Mouse (Mus musculus): ENCODE measurements around the gene Carmil1. TPM values are rescaled to one million over a fixed set of nuclear protein-coding genes. Genes with fewer than 3 reads are reported as not detected.
A peak's percentile ranks its signal among the peaks of the same experiment; 100 is the strongest.

Gene Carmil1
- 9.9 and 10.7 TPM in 2 replicates for polyA plus RNA-seq (2016; fragmentation: Nextera tagmentation; extraction: Ambion mirVana)

DNA sequence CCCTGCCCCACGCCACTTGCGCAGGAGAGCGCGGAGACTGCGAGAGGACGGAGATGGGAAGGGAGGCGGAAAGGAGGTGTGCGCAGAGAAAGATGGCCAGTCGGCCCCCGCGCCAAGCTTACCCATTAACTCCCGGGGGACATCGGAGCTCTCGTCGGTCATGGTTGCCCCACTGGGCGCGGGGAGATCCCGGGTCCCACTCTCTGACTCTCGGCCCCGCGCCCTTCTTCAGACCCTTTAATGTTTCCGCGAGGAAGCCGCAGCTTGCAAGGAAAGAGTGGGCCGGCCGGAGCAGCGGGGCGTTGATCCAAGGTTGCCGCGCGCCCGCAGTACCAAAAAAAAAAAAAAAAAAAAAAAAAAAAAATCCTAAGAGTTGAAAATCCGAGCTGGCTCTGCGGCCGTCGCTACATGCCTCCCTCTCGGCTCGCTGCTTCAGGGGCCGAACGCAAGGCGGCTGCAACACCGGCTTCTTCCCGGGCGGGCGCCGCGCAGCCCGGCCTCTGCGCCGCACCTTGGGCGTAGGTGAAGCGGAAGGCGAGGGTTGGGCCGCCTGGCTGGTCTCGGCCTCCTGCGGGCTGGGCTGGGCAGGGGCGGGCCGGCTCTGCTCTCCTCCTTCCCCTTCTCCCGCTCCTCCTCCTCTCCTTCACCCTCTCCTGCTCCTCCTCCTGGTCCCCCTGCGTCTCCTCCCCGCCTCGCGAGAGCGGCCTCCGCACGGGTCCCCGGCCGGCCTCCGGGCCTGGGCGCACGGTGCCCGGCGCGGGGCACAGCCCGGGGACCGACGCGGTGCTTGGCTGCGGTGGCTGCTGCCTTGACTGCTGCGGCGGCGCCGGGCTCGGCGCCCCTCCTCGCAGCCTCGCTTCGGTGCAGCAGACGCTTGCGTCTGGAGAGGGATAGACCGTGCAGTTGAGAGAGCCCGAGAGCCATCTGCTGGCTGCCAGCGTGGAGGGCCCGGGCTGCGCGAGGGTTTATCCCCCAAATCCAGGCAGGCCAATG lies at the start of gene Carmil1:
Gene Carmil1 (minus strand): TSS at position 357 of the 993 bp plus-strand sequence.
- WGBS (ENCODE audit: insufficient replicate concordance): under 1% methylated on average over 96 of the region's 96 CpGs
- no peaks in the 10 kb centered on the region for H3K36me3 ChIP-seq
- peak within 1 kb of the TSS; percentile 79 for H3K4me2 ChIP-seq
- H3K4me3 ChIP-seq: peak within 1 kb of the TSS; percentile 64
- 0 out of 2 replicates have a peak within 1 kb of the TSS, but pooled peaks have one; percentile 23 for H3K27ac ChIP-seq
- peaks cover 23% of the 10 kb centered on the region for H3K4me1 ChIP-seq
- ATAC-seq: peak; percentile 90
- H3K9me3 ChIP-seq (replicated peaks): no peaks in the 10 kb centered on the region
- peak within 1 kb of the TSS; percentile 53 for H3K9ac ChIP-seq
- peaks cover 53% of the 10 kb centered on the region for H3K27me3 ChIP-seq (replicated peaks)

DNA sequence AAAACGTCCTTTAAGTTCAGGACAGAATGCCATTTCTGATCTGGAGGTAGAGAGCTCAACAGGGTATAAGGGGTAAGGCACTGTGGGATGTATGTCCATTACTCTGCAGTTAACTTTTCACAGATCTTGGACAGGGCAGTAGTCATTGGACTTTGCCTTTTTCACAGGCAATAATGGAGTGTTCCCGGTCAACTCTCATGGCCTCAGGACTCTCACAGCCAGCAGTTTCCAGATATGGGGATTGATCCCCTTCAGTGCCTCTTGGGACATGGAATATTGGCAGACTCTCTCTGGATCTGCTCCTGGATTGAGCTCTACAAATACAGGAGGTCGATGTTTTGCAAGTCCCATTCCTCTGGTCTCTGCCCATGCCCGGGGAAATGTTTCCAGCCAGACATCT lies 49.5 kb upstream of the Carmil1 start:
- Histone ChIP-seq H3K4me2 (no peak overlapping the region), H3K27ac (no peak overlapping the region), H3K9ac (no peak overlapping the region), H3K36me3 (no peaks in the 10 kb centered on the region), H3K27me3 (replicated peaks) (peaks cover 8% of the 10 kb centered on the region; the same call in 1 of the 2 replicates), H3K9me3 (replicated peaks) (no peaks in the 10 kb centered on the region), H3K4me3 (no peak overlapping the region), H3K4me1 (no peaks in the 10 kb centered on the region)
- WGBS (ENCODE audit: insufficient replicate concordance): 66% methylated on average over 4 of the region's 4 CpGs
- ATAC-seq: no peak

DNA sequence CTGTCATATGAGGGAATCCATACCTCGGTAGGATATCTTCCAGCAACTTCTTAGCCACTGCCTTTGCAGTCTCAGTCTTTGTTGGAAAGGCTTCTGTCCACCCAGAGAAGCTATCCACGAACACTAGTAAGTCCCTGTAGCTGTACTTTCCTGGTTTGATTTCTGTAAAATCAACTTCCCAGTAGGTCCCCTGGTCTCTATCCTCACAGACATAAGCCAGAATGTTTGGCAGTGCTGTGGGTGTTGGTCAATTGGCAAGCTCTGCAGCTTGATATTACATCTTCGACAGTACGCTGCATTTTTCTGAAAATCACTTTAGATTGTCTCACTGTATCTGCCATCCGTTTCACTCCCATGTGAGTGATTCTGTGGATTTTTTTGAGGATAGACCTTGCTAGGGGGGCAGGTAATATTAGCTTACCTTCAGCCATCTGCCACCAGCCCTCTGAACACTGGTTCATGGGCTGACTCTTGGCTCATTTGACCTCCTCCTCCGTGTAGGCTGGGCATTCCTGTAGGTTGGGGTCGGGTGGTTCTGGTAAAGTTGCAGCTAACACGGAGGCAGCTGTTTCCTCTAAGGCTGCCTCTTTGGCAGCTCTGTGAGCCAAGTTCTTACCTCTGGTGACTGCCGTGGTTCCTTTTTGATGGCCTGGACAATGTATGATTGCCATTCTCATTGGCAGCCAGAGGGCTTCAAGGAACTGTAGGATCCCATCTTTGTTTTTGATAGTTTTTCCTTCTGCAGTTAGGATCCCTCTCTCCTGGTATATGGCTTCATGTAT lies 47.6 kb upstream of the Carmil1 start:
- no peaks in the 10 kb centered on the region for H3K9me3 ChIP-seq (replicated peaks)
- H3K27me3 ChIP-seq (replicated peaks): peaks cover 8% of the 10 kb centered on the region; the same call in 1 of the 2 replicates
- 61% methylated on average over 9 of the region's 9 CpGs for WGBS (ENCODE audit: insufficient replicate concordance)
- ATAC-seq: no peak
- no peak overlapping the region for H3K27ac ChIP-seq
- H3K36me3 ChIP-seq: no peaks in the 10 kb centered on the region
- no peak overlapping the region for H3K4me3 ChIP-seq
- no peaks in the 10 kb centered on the region for H3K4me1 ChIP-seq
- H3K4me2 ChIP-seq: no peak overlapping the region
- no peak overlapping the region for H3K9ac ChIP-seq

DNA sequence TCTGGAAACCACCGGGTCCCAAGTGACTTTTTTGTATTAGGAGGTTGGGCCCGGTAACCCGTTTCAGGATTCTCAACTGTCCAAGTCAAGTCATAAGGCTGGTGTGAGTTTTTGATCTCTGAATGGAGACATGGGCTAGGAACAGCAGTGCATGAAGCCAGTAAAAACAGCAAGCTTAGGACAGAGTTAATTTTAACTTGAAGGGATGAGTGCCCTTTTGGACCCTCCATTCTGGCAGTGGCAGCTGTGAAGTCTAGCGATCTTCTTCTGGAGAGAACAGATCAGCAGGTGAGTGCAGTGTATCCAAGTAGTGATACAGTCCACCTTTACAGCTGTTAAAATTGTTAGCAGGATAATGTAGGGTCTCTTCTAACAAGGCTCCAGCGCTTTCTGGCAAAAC lies 46.6 kb upstream of the Carmil1 start, which contains the start of gene Cmah:
Gene Cmah (plus strand): TSS at position 204 of the 400 bp plus-strand sequence.
- Histone ChIP-seq H3K9ac (no peak within 1 kb of the TSS), H3K4me2 (no peak within 1 kb of the TSS), H3K36me3 (no peaks in the 10 kb centered on the region), H3K4me3 (no peak within 1 kb of the TSS), H3K9me3 (replicated peaks) (no peaks in the 10 kb centered on the region), H3K27ac (no peak within 1 kb of the TSS), H3K27me3 (replicated peaks) (peaks cover 14% of the 10 kb centered on the region; the same call in 1 of the 2 replicates), H3K4me1 (no peaks in the 10 kb centered on the region)
- ATAC-seq: no peak
- WGBS (ENCODE audit: insufficient replicate concordance): 66% methylated on average over 5 of the region's 5 CpGs

DNA sequence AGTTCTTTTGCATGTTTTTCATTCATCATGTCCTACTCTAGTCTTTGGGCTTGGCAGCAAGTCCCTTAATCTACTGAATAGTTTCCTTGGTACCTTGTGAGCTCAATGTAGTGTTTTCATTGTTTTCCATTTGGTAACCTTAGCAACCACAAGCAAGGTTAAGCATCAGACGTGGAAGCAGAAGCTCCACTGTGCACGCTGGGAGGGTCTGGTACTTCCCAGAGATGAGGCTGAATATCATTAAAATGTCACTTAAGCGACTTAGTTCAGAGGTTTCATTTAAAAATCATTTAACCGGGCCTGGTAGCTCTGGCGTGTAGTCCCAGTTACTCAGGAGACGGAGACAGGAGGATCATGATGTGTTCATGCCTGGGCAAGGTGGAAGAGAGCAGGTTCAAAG lies 40.7 kb upstream of the Carmil1 start:
- 61% methylated on average over 6 of the region's 6 CpGs for WGBS (ENCODE audit: insufficient replicate concordance)
- Histone ChIP-seq H3K36me3 (no peaks in the 10 kb centered on the region), H3K9me3 (replicated peaks) (no peaks in the 10 kb centered on the region), H3K27ac (no peak overlapping the region), H3K4me1 (no peaks in the 10 kb centered on the region), H3K4me2 (no peak overlapping the region), H3K9ac (no peak overlapping the region), H3K4me3 (no peak overlapping the region), H3K27me3 (replicated peaks) (peaks cover 6% of the 10 kb centered on the region; the same call in 1 of the 2 replicates)
- ATAC-seq: no peak

DNA sequence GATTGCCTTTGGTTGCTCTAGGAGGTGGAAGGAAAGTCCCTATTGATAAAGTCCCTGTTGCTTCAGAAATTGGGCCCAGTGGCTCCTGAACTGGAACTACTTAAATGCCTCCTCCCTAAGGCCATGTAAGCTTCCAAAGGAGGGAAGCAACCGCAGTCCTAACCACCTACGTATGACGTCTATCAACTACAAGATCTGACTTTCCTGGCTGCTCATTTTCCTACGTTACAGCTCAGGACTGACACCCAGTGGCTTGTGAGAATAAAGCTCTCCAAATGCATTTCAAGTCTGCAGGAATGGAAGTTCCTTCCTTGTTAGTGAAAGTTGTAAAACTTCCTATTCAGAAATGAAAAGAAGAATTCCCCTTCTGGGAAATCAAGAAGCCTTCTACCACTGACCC lies 38.0 kb upstream of the Carmil1 start:
- WGBS (ENCODE audit: insufficient replicate concordance): 21% methylated on average over 4 of the region's 4 CpGs
- Histone ChIP-seq H3K4me2 (no peak overlapping the region), H3K4me3 (no peak overlapping the region), H3K36me3 (no peaks in the 10 kb centered on the region), H3K9ac (no peak overlapping the region), H3K27me3 (replicated peaks) (peaks cover 6% of the 10 kb centered on the region; the same call in 1 of the 2 replicates), H3K27ac (no peak overlapping the region), H3K4me1 (no peaks in the 10 kb centered on the region), H3K9me3 (replicated peaks) (no peaks in the 10 kb centered on the region)
- ATAC-seq: no peak

DNA sequence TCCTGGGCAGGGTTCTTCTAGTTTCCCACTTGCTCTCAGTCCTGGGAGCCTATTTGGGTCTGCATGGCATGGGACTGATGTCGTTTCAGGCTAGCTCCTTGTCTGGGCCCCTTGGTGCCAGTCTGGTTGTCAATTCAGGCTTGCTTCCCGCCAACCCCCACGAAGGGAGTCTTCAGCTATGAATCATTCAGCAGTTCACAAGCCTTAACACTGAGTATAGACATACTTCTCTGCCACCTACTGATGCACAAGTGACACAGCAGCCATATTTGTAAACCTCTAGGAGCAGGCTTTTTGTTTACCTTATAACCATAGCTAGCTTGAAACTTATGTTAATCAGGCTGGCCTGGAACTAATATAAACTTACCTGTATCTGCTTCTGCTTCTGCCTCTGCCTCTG lies 36.0 kb upstream of the Carmil1 start:
- no peak for ATAC-seq
- Histone ChIP-seq H3K4me1 (peaks cover 7% of the 10 kb centered on the region), H3K4me2 (no peak overlapping the region), H3K4me3 (no peak overlapping the region), H3K9me3 (replicated peaks) (no peaks in the 10 kb centered on the region), H3K27ac (no peak overlapping the region), H3K9ac (no peak overlapping the region), H3K36me3 (no peaks in the 10 kb centered on the region), H3K27me3 (replicated peaks) (no peaks in the 10 kb centered on the region; the same call in 1 of the 2 replicates)
- 58% methylated on average over 3 of the region's 3 CpGs for WGBS (ENCODE audit: insufficient replicate concordance)

DNA sequence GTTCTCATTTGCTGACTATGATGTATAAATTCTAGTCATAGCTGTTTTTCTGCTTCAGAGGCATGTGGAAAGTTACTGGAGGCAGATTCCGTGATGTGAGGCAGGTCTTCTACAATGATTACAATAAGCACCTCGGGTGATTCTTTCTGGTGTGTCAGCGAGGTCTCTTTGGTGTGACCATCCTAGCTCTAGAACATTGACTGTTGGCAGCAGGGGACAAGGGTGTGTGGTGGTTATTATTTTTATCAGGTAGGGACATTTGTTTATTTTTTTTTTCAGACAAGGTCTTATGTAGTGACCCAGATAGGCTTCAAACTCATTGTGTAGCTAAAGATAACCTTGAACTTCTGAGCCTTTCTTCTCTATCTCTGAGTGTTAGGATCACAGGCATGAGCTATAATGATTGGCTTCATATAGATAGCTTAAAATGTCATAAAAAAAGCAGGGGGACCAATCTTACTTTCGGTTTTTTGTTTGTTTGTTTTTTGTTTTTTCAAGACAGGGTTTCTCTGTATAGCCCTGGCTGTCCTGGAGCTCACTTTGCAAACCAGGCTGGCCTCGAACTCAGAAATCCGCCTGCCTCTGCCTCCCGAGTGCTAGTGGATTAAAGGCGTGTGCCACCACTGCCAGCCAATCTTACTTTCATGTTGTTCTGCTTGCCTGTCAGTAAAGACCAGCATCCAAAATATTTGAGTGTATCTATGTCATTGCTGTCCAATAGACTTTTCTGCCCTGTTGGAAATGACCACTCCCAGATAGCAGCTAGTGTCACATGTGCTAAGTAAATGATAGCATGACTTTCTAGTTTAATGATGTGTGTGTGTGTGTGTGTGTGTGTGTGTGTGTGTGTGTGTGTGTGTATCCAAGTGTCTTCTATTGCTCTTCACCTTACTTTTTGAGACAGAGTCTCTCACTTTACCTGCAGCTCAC lies 30.7 kb upstream of the Carmil1 start:
- peak; percentile 87 for ATAC-seq
- Histone ChIP-seq H3K9ac (no peak overlapping the region), H3K4me1 (peaks cover 29% of the 10 kb centered on the region), H3K27me3 (replicated peaks) (no peaks in the 10 kb centered on the region), H3K4me2 (peak overlapping the region; percentile 23), H3K4me3 (no peak overlapping the region), H3K9me3 (replicated peaks) (no peaks in the 10 kb centered on the region), H3K36me3 (no peaks in the 10 kb centered on the region), H3K27ac (peak overlapping the region; percentile 66)
- 48% methylated on average over 8 of the region's 8 CpGs for whole genome bisulfite sequencing (ENCODE audit: insufficient replicate concordance)

DNA sequence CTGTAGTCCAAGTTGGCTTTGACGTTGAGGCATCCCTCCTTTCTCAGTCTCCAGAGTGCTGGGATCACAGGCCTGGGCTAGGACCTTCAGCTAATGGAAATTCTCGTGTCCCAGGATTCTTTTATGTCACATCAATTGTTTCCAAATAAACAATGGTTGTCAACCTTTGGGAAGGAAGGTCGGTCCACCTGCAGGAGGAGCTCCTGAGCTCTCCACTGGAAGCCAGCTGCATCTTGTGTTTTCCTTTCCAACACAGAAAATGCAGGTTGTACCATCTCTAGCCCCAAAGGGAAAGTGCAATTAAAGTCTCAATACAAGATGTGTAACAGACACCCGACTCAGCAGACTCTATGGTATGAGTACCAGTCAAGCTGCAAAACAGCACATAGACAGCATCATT lies 25.7 kb upstream of the Carmil1 start:
- Histone ChIP-seq H3K27ac (no peak overlapping the region), H3K9ac (no peak overlapping the region), H3K4me1 (peaks cover 19% of the 10 kb centered on the region), H3K36me3 (no peaks in the 10 kb centered on the region), H3K27me3 (replicated peaks) (no peaks in the 10 kb centered on the region), H3K4me2 (no peak overlapping the region), H3K9me3 (replicated peaks) (no peaks in the 10 kb centered on the region), H3K4me3 (no peak overlapping the region)
- no peak for ATAC-seq
- WGBS (ENCODE audit: insufficient replicate concordance): 49% methylated on average over 4 of the region's 4 CpGs

DNA sequence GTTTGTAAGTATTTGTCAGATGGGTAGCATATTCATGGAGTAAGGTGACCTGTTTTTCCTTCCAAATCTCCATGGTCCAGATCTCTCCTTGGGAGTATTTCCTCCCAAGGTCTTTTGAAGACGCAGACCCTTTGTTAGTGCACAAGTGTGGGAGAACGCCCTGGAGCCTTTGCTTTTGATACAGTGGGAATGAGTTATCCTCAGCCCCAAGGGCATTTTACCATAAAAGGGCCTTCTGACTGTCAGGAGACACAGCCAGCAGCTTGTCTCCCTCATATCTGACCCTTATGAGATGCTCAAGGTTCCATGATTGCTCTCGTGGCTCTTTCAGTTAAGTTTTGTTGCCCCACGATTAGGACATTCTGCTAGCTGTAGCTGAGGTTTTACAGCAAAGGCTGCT lies 24.9 kb upstream of the Carmil1 start:
- WGBS (ENCODE audit: insufficient replicate concordance): 62% methylated on average over 4 of the region's 4 CpGs
- no peaks in the 10 kb centered on the region for H3K9me3 ChIP-seq (replicated peaks)
- no peak overlapping the region for H3K4me3 ChIP-seq
- H3K4me1 ChIP-seq: peaks cover 11% of the 10 kb centered on the region
- H3K27ac ChIP-seq: no peak overlapping the region
- no peak overlapping the region for H3K9ac ChIP-seq
- ATAC-seq: no peak
- no peak overlapping the region for H3K4me2 ChIP-seq
- H3K27me3 ChIP-seq (replicated peaks): no peaks in the 10 kb centered on the region
- H3K36me3 ChIP-seq: no peaks in the 10 kb centered on the region

DNA sequence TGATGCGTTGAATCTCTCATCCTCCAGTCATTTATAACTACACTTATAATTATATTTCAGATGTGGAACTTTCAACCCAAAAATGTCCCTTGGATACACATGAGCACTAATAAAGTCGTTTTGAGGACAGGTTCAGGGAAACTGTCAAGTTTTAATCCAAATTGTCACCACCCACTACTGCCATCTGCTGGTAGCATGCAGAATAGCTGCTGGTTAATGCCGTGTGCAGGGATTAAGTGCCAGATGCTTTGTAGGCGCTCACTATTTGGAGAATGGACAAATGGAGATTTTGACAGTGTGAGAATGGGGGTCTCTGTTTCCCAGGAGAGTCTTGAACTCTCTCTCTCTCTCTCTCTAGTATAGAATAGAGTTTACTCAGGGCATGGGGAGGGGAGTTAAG lies 16.7 kb upstream of the Carmil1 start:
- peaks cover 19% of the 10 kb centered on the region for H3K27me3 ChIP-seq (replicated peaks)
- H3K27ac ChIP-seq: no peak overlapping the region
- ATAC-seq: no peak
- H3K4me2 ChIP-seq: no peak overlapping the region
- no peaks in the 10 kb centered on the region for H3K4me1 ChIP-seq
- H3K9ac ChIP-seq: no peak overlapping the region
- H3K36me3 ChIP-seq: no peaks in the 10 kb centered on the region
- no peaks in the 10 kb centered on the region for H3K9me3 ChIP-seq (replicated peaks)
- 9% methylated on average over 4 of the region's 4 CpGs for WGBS (ENCODE audit: insufficient replicate concordance)
- no peak overlapping the region for H3K4me3 ChIP-seq
